Mouse (Mus musculus) cerebellum, adult 9-11 months (tissue): ENCODE data around the gene Hinfp.

ENCODE experiments used
- DNase-seq: peaks from one replicate; pipeline ENCODE4 v3.0.0; 2022

The Hinfp gene

GRCm38 (mm10) chr9:44253441-44253840, 52.0 kb downstream of the Hinfp start:
- DNase-seq, result no peak

- no peak for DNase-seq
These were observed 54.2 kb downstream of the Hinfp start, which contains the start of gene Pdzd3 for GRCm38 (mm10) chr9:44251314-44251713. Gene Pdzd3 (minus strand): TSS chr9:44251471.

- DNase-seq, result no peak
These were observed 55.0 kb downstream of the Hinfp start for GRCm38 (mm10) chr9:44250445-44250844.

GRCm38 (mm10) chr9:44249181-44250146, 56.0 kb downstream of the Hinfp start:
- no peak for DNase-seq

- DNase-seq, result no peak
These were observed 57.6 kb downstream of the Hinfp start for GRCm38 (mm10) chr9:44247907-44248306.

GRCm38 (mm10) chr9:44243621-44244020, 61.9 kb downstream of the Hinfp start:
- DNase-seq, result no peak
